Mouse (Mus musculus) hindbrain, embryonic 16.5 days (tissue): Measurements from ENCODE around the gene Specc1l. TPM values are rescaled to one million over a fixed set of nuclear protein-coding genes. Genes with fewer than 3 reads are reported as not detected.
"Not testable (repeated sequence)": the region's sequence is repeated elsewhere in the genome, so short reads cannot be mapped to it uniquely, and the experiment has no call there.

Source experiments
- ATAC-seq: fragments of 200-750 bp; cut with Nextera tagmentation; 2 replicates; pipeline ENCODE4 v1.8.0; 2017; ENCODE audit warnings: moderate TSS enrichment, moderate library complexity
- H3K27ac ChIP-seq: fragments of 300-500 bp; sonication (generic); 2 replicates; pipeline ENCODE4 v1.5.1; 2014; ENCODE audit warnings: low read depth, mild to moderate bottlenecking, control low read depth, low read length, moderate library complexity
- H3K27me3 ChIP-seq: fragments of 300-500 bp; sonication (generic); replicated peaks from 2 replicates; pipeline ENCODE4 v1.6.1; 2014; ENCODE audit warnings: low read length; ENCODE audit not compliant: control insufficient read depth, insufficient read depth
- H3K36me3 ChIP-seq: fragments of 300-500 bp; sonication (generic); 2 replicates; pipeline ENCODE4 v1.6.1; 2014; ENCODE audit warnings: mild to moderate bottlenecking, low read length, moderate library complexity, mixed read lengths; ENCODE audit not compliant: control insufficient read depth, insufficient read depth
- H3K4me1 ChIP-seq: fragments of 300-500 bp; sonication (generic); 2 replicates; pipeline ENCODE4 v1.6.1; 2014; ENCODE audit warnings: low read depth, low read length; ENCODE audit not compliant: control insufficient read depth, insufficient read depth
- H3K4me2 ChIP-seq: fragments of 300-500 bp; sonication (generic); 2 replicates; pipeline ENCODE4 v1.6.1; 2014; ENCODE audit warnings: mild to moderate bottlenecking, low read length, control low read depth, moderate library complexity
- H3K4me3 ChIP-seq: fragments of 300-500 bp; sonication (generic); 2 replicates; pipeline ENCODE4 v1.5.1; 2014; ENCODE audit warnings: mild to moderate bottlenecking, low read length, control low read depth, moderate library complexity
- H3K9ac ChIP-seq: fragments of 300-500 bp; sonication (generic); 2 replicates; pipeline ENCODE4 v1.6.1; 2014; ENCODE audit warnings: low read depth, mild to moderate bottlenecking, control low read depth, low read length, moderate library complexity
- H3K9me3 ChIP-seq: fragments of 300-500 bp; sonication (generic); 2 replicates; pipeline ENCODE4 v1.6.1; 2014; ENCODE audit warnings: mild to moderate bottlenecking, low read length, moderate library complexity; ENCODE audit not compliant: control insufficient read depth
- WGBS: fragments of 180-500 bp; shearing (Covaris S2); extraction: QIAGEN DNeasy Blood & Tissue Kit; methylation state at CpG from one replicate; pipeline ENCODE4 v1.1.7; 2014; 5-methylcytosine and 5-hydroxymethylcytosine counted together
- polyA plus RNA-seq: library from polyadenylated mRNA; unstranded; fragments of >200 nt; fragmentation: Nextera tagmentation; extraction: Ambion mirVana; gene quantifications from 2 replicates; pipeline ENCODE4 v1.2.1, GENCODE M21; 2015

The Specc1l gene
- polyA plus RNA-seq, 1 experiment from 2014 or later = 24.7 TPM

DNA sequence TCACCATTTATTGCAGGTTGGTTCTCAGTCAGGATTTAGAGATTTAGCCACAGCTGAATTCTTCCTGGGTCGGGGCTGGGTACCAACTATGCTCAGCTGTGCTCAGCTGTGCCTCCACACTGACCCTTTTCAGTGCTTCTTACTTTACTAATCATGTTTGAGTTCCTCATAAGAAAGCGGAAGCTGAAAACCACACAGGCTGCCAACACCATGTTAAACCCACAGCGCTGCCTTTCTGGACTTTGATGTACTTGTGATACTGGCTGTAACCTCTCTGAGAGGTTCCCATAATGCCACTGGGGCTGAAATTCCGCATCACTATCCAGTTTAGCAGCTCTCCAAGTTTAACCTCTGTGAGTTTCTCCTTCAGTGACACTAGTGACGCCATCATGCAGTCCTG, 70.8 kb downstream of the Specc1l start:
- Histone ChIP-seq H3K9me3 (no peaks in the 10 kb centered on the region), H3K4me2 (no peak overlapping the region), H3K36me3 (peaks cover 9% of the 10 kb centered on the region), H3K27ac (no peak overlapping the region), H3K4me3 (no peak overlapping the region), H3K27me3 (no peaks in the 10 kb centered on the region), H3K4me1 (no peaks in the 10 kb centered on the region), H3K9ac (no peak overlapping the region)
- ATAC-seq = no peak
- 87% methylated on average over 5 of the region's 5 CpGs for WGBS

DNA sequence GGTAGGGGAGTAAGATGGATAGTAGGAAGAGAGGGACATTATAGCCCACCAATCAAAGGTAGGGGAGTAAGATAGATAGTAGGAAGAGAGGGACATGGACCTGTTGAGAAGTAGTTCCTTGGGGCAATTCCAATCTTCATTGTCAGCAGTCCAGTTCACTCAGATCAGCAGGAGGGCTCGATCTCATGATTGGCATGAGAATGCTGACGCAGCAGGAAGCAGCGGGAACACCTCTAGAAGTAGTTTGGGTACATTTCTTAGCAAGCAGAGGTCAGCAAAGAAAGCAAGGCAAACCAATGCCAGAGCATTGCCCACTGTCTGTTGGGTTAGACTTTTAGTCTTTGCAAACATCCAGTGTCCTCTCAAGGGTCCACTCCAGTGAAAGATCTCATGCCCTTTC, 71.9 kb downstream of the Specc1l start:
- Histone ChIP-seq H3K9ac (no peak overlapping the region), H3K36me3 (peaks cover 9% of the 10 kb centered on the region), H3K4me2 (no peak overlapping the region), H3K4me1 (no peaks in the 10 kb centered on the region), H3K9me3 (no peaks in the 10 kb centered on the region), H3K27me3 (no peaks in the 10 kb centered on the region), H3K27ac (no peak overlapping the region), H3K4me3 (no peak overlapping the region)
- no peak for ATAC-seq
- WGBS = 98% methylated on average over 3 of the region's 3 CpGs

GRCm38 (mm10) chr10:75288579-75288978, 76.7 kb downstream of the Specc1l start:
- Histone ChIP-seq H3K9me3 (no peaks in the 10 kb centered on the region), H3K4me2 (no peak overlapping the region), H3K27me3 (no peaks in the 10 kb centered on the region), H3K4me3 (no peak overlapping the region), H3K36me3 (no peaks in the 10 kb centered on the region; the same call in 1 of the 2 replicates), H3K4me1 (no peaks in the 10 kb centered on the region), H3K27ac (no peak overlapping the region), H3K9ac (no peak overlapping the region)
- 76% methylated on average over 7 of the region's 7 CpGs for WGBS
- no peak for ATAC-seq

GRCm38 (mm10) chr10:75289392-75289791, 77.5 kb downstream of the Specc1l start:
- Histone ChIP-seq H3K9ac (no peak overlapping the region), H3K9me3 (no peaks in the 10 kb centered on the region), H3K4me3 (no peak overlapping the region), H3K36me3 (no peaks in the 10 kb centered on the region), H3K4me1 (no peaks in the 10 kb centered on the region), H3K4me2 (no peak overlapping the region), H3K27me3 (no peaks in the 10 kb centered on the region), H3K27ac (no peak overlapping the region)
- no peak for ATAC-seq
- 72% methylated on average over 4 of the region's 4 CpGs for WGBS

GRCm38 (mm10) chr10:75290650-75291049, 78.8 kb downstream of the Specc1l start:
- no peaks in the 10 kb centered on the region for H3K27me3 ChIP-seq
- peaks cover 2% of the 10 kb centered on the region; the same call in 1 of the 2 replicates for H3K36me3 ChIP-seq
- no peaks in the 10 kb centered on the region for H3K9me3 ChIP-seq
- H3K4me1 ChIP-seq = no peaks in the 10 kb centered on the region
- H3K27ac ChIP-seq = no peak overlapping the region
- ATAC-seq = no peak
- no peak overlapping the region for H3K4me3 ChIP-seq
- WGBS = 95% methylated on average over 5 of the region's 5 CpGs
- no peak overlapping the region for H3K4me2 ChIP-seq
- H3K9ac ChIP-seq = no peak overlapping the region

- WGBS = 53% methylated on average over 1 of the region's 1 CpGs
- Histone ChIP-seq H3K9me3 (no peaks in the 10 kb centered on the region), H3K27ac (no peak overlapping the region)
These were observed 79.5 kb downstream of the Specc1l start for GRCm38 (mm10) chr10:75291338-75291737.

GRCm38 (mm10) chr10:75292206-75292605, 80.3 kb downstream of the Specc1l start:
- not testable (repeated sequence) for H3K27me3 ChIP-seq, H3K4me2 ChIP-seq, H3K4me3 ChIP-seq, H3K4me1 ChIP-seq, ATAC-seq, H3K36me3 ChIP-seq, H3K9ac ChIP-seq, H3K27ac ChIP-seq, H3K9me3 ChIP-seq
- WGBS = 91% methylated on average over 8 of the region's 8 CpGs

More at GRCm38 (mm10) chr10:75291338-75291737, 79.5 kb downstream of the Specc1l start:
- no peaks in the 10 kb centered on the region for H3K27me3 ChIP-seq
- H3K4me1 ChIP-seq = no peaks in the 10 kb centered on the region
- no peak overlapping the region for H3K4me3 ChIP-seq
- peak; percentile 61; the same call in 1 of the 2 replicates for ATAC-seq
- peaks cover 4% of the 10 kb centered on the region for H3K36me3 ChIP-seq
- H3K9ac ChIP-seq = no peak overlapping the region
- no peak overlapping the region for H3K4me2 ChIP-seq

GRCm38 (mm10) chr10:75293288-75293687, 81.4 kb downstream of the Specc1l start:
- no peak overlapping the region for H3K4me2 ChIP-seq
- no peak overlapping the region for H3K27ac ChIP-seq
- H3K9ac ChIP-seq = no peak overlapping the region
- 85% methylated on average over 3 of the region's 3 CpGs for WGBS
- no peak for ATAC-seq
- H3K36me3 ChIP-seq = peaks cover 4% of the 10 kb centered on the region
- H3K4me3 ChIP-seq = no peak overlapping the region
- no peaks in the 10 kb centered on the region for H3K4me1 ChIP-seq
- H3K27me3 ChIP-seq = no peaks in the 10 kb centered on the region
- no peaks in the 10 kb centered on the region for H3K9me3 ChIP-seq

DNA sequence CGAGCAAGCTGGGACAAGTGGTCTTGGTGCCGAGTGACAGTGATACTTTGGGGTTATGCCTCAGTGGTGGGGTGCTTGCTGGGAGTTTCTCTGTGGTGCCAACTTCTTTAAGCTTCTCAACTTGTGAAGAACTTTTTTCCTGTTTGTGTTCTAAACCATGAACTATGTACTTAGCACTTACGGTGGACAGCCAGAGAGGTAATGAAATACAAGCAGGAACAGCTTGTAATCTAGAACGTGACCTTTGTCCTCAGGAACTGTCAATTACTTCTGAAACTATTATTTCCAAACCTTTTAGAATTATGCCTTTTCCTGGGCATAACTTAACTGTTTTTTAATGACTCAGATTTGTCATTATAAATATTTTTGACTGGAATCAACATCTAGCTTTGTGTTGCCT, 82.5 kb downstream of the Specc1l start:
- 80% methylated on average over 4 of the region's 4 CpGs for WGBS
- ATAC-seq = no peak

GRCm38 (mm10) chr10:75294926-75295325, 83.1 kb downstream of the Specc1l start:
- H3K4me2 ChIP-seq = no peak overlapping the region
- no peak overlapping the region for H3K9ac ChIP-seq
- 78% methylated on average over 4 of the region's 4 CpGs for WGBS
- H3K4me3 ChIP-seq = no peak overlapping the region
- H3K9me3 ChIP-seq = no peaks in the 10 kb centered on the region
- H3K27ac ChIP-seq = peak overlapping the region; percentile 12; the same call in 1 of the 2 replicates
- ATAC-seq = no peak
- peaks cover 4% of the 10 kb centered on the region for H3K36me3 ChIP-seq
- no peaks in the 10 kb centered on the region for H3K27me3 ChIP-seq
- no peaks in the 10 kb centered on the region for H3K4me1 ChIP-seq

More for the DNA sequence above, 82.5 kb downstream of the Specc1l start:
- Histone ChIP-seq H3K27me3 (no peaks in the 10 kb centered on the region), H3K9me3 (no peaks in the 10 kb centered on the region), H3K4me1 (no peaks in the 10 kb centered on the region), H3K36me3 (peaks cover 4% of the 10 kb centered on the region), H3K27ac (no peak overlapping the region), H3K9ac (no peak overlapping the region), H3K4me3 (no peak overlapping the region), H3K4me2 (no peak overlapping the region)
